Mouse (Mus musculus): ENCODE data around the gene Tcp11l1. TPM values are rescaled to one million over a fixed set of nuclear protein-coding genes. Genes with fewer than 3 reads are reported as not detected.

Tcp11l1 gene
- 3.8 TPM for polyA plus RNA-seq (2014; fragmentation: Illumina TruSeq; extraction: RNeasy Lipid Tissue Mini Kit (QIAGEN cat#74804); ENCODE audit: insufficient read depth, low read depth, low replicate concordance)

DNA sequence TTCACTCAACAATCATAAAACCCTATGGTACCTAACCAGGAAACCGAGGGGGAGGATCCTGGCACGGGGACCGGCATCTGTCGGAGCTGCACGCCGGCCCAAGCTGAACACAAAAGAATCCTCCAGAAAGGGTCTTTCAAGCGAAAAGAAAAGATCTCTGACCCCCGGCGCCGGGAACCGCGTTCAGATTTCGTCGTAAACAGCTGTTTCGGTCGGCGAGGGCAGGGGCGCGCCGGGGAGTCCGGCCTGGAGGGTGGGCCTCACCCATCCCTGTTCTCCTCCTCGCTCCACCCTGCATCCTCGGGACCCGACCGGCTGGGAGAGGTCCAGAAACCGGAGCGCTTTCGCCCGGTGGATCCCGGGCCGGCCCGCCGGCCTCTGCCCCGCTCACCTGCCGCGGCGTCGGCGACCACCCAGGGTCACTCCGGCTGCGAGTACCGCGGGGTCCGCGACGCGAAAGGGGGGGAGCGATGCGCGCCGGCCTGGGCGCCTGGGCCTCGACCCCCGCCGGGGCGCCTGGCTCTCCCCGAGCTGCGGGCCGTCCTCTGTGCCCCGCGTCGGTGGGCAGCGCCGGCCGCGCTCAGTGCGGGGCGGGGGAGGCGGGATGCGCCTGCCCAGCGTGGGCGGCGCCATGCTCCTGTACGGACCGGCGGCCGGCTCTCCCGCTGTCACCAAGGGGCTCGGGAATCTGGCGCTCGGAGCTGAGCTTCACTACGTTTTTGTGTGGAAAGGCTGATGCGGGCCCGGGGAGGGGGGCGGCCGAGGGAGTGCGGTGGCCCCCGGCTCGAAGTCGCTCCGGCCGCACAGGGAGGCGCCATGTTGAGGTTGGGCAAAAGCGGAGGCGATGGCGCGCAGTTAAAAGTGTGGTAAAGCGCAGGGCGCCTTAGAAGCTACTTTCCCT lies at the start of gene Tcp11l1:
Gene Tcp11l1 (minus strand): TSS at position 585 of the 901 bp plus-strand sequence.

DNA sequence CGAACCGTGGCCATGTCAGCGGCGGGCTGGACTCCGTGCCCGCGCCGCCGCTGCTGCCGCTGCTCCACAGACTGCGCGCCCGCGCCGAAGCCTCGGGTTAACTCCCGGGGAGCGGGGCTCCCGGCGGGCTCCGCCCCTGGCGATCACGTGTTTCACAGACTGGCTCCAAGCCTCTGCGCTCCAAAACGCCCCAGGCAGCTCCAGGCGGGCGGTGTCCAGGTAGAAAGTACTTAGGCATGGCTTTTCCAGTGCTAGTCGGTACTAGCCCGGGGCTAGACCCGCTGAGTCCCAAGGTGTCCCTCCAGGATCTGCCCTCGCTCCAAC lies 30.7 kb upstream of the Tcp11l1 start, which contains the start of gene Depdc7:
Gene Depdc7 (minus strand): TSS at position 138 of the 324 bp plus-strand sequence.

DNA sequence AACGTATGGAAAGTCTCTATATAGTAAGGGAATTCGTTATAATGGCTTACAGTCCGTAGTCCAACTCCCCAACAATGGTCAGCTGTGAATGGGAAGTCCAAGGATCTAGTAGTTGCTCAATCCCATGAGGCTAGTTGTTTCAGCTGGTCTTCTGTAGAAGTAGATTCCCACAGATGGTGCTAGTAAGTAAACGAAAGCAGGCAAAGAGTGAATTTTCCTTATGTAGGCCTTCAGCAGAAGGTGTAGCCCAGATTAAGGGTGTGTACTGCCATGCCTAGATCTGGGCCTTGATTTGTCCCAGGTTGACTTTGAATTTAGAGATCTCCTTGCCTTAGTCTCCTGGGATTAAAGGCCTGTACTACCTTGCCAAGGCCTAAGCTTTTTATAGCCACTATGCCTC lies 4.3 kb upstream of the Tcp11l1 start, which contains the start of gene Pin1rt1:
Gene Pin1rt1 (minus strand): TSS at position 101 of the 400 bp plus-strand sequence.

Other genes starting within 250 kb of the Tcp11l1 start
- gene Hipk3, start 217.7 kb downstream of the Tcp11l1 start, polyA plus RNA-seq (2014; fragmentation: Illumina TruSeq; extraction: RNeasy Lipid Tissue Mini Kit (QIAGEN cat#74804); ENCODE audit: insufficient read depth, low read depth, low replicate concordance): 26.0 TPM
- 13.4 TPM for gene Cstf3, start 121.6 kb downstream of the Tcp11l1 start, polyA plus RNA-seq (2014; fragmentation: Illumina TruSeq; extraction: RNeasy Lipid Tissue Mini Kit (QIAGEN cat#74804); ENCODE audit: insufficient read depth, low read depth, low replicate concordance)
- not detected for gene Pin1rt1, start 4.2 kb upstream of the Tcp11l1 start, polyA plus RNA-seq (2014; fragmentation: Illumina TruSeq; extraction: RNeasy Lipid Tissue Mini Kit (QIAGEN cat#74804); ENCODE audit: insufficient read depth, low read depth, low replicate concordance)
- 1.7 TPM for gene Depdc7, start 30.7 kb upstream of the Tcp11l1 start, polyA plus RNA-seq (2014; fragmentation: Illumina TruSeq; extraction: RNeasy Lipid Tissue Mini Kit (QIAGEN cat#74804); ENCODE audit: insufficient read depth, low read depth, low replicate concordance)
- gene Qser1, start 104.6 kb upstream of the Tcp11l1 start, polyA plus RNA-seq (2014; fragmentation: Illumina TruSeq; extraction: RNeasy Lipid Tissue Mini Kit (QIAGEN cat#74804); ENCODE audit: insufficient read depth, low read depth, low replicate concordance): 3.4 TPM
- gene Prrg4, start 137.7 kb upstream of the Tcp11l1 start, polyA plus RNA-seq (2014; fragmentation: Illumina TruSeq; extraction: RNeasy Lipid Tissue Mini Kit (QIAGEN cat#74804); ENCODE audit: insufficient read depth, low read depth, low replicate concordance): 0.43 TPM
- gene Ccdc73, start 155.6 kb upstream of the Tcp11l1 start, polyA plus RNA-seq (2014; fragmentation: Illumina TruSeq; extraction: RNeasy Lipid Tissue Mini Kit (QIAGEN cat#74804); ENCODE audit: insufficient read depth, low read depth, low replicate concordance): 9.3 TPM